Comparison of ENCODE assay signal across 16 mouse cellular contexts in genomic region chr6:83068221-83068620, GRCm38 (mm10). TPM values are rescaled to one million over a fixed set of nuclear protein-coding genes. Genes with fewer than 3 reads are reported as not detected.
DNase-seq lines count a peak whose midpoint lies in the region; ATAC-seq and TF ChIP-seq lines count a peak whose summit lies in the region.
"Had no signal": no experiment of that assay in that cellular context is flagged by ENCODE, and none has a peak within 500 bp of the region (broad histone marks: within the 10 kb centered on the region; RNA-seq: fewer than 3 reads in every experiment).

No protein-coding gene starts in this region.

- no peak for TF ChIP-seq CTCF in midbrain, postnatal 0 days (IDR thresholded peaks at IDR 0.05)

- H3K9me3 ChIP-seq in heart, embryonic 15.5 days (replicated peaks) = no peaks in the 10 kb centered on the region
- H3K9me3 ChIP-seq in midbrain, embryonic 10.5 days (replicated peaks) = no peaks in the 10 kb centered on the region
- no peaks in the 10 kb centered on the region for H3K9me3 ChIP-seq in midbrain, postnatal 0 days (ENCODE audit: low read length)
- H3K9me3 ChIP-seq in intestine, embryonic 14.5 days (ENCODE audit: control insufficient read depth, low read length) = no peaks in the 10 kb centered on the region
- no peaks in the 10 kb centered on the region for H3K9me3 ChIP-seq in stomach, embryonic 16.5 days (replicated peaks; ENCODE audit: control insufficient read depth, low read length)
- H3K9me3 ChIP-seq: midbrain, embryonic 12.5 days had no signal

- H3K27me3 ChIP-seq in heart, embryonic 15.5 days = peaks cover 99% of the 10 kb centered on the region
- H3K27me3 ChIP-seq in midbrain, embryonic 10.5 days (ENCODE audit: low read depth, poor library complexity, severe bottlenecking) = peaks cover 100% of the 10 kb centered on the region
- H3K27me3 ChIP-seq in midbrain, postnatal 0 days (ENCODE audit: insufficient read depth, low read length) = peaks cover 86% of the 10 kb centered on the region
- peaks cover 99% of the 10 kb centered on the region for H3K27me3 ChIP-seq in intestine, embryonic 14.5 days (replicated peaks; ENCODE audit: control insufficient read depth, insufficient read depth, low read length)
- peaks cover 96% of the 10 kb centered on the region for H3K27me3 ChIP-seq in stomach, embryonic 16.5 days (ENCODE audit: control insufficient read depth, insufficient read depth, low read length)
- H3K27me3 ChIP-seq: CH12.LX had no signal

- no peaks in the 10 kb centered on the region for H3K36me3 ChIP-seq in heart, embryonic 15.5 days
- H3K36me3 ChIP-seq in midbrain, embryonic 10.5 days = no peaks in the 10 kb centered on the region
- H3K36me3 ChIP-seq in midbrain, postnatal 0 days (ENCODE audit: insufficient read depth, low read length) = no peaks in the 10 kb centered on the region
- no peaks in the 10 kb centered on the region for H3K36me3 ChIP-seq in intestine, embryonic 14.5 days (ENCODE audit: control insufficient read depth, insufficient read depth, low read length)
- H3K36me3 ChIP-seq in stomach, embryonic 16.5 days (ENCODE audit: control insufficient read depth, insufficient read depth, low read length) = no peaks in the 10 kb centered on the region
- H3K36me3 ChIP-seq: midbrain, embryonic 12.5 days had no signal

- no peak overlapping the region for H3K27ac ChIP-seq in heart, embryonic 15.5 days
- H3K27ac ChIP-seq in midbrain, embryonic 10.5 days (replicated peaks) = no peak overlapping the region
- H3K27ac ChIP-seq in midbrain, postnatal 0 days (ENCODE audit: low read depth, low read length) = no peak overlapping the region
- no peak overlapping the region for H3K27ac ChIP-seq in intestine, embryonic 14.5 days (ENCODE audit: low read depth)
- no peak overlapping the region for H3K27ac ChIP-seq in stomach, embryonic 16.5 days (ENCODE audit: low read length)
- H3K27ac ChIP-seq: midbrain, embryonic 12.5 days had no signal

- H3K9ac ChIP-seq in heart, embryonic 15.5 days = 0 out of 2 replicates have a peak overlapping the region, but pooled peaks have one; percentile 2
- no peak overlapping the region for H3K9ac ChIP-seq in midbrain, postnatal 0 days (replicated peaks; ENCODE audit: low read length, poor library complexity, severe bottlenecking)
- no peak overlapping the region for H3K9ac ChIP-seq in intestine, embryonic 14.5 days (ENCODE audit: low read length)
- H3K9ac ChIP-seq in stomach, embryonic 16.5 days (ENCODE audit: low read length) = no peak overlapping the region
- H3K9ac ChIP-seq: midbrain, embryonic 12.5 days had no signal

- H3K4me3 ChIP-seq in heart, embryonic 15.5 days = peak overlapping the region; percentile 37
- peak overlapping the region; percentile 38; the same call in 1 of the 2 replicates for H3K4me3 ChIP-seq in midbrain, embryonic 10.5 days
- H3K4me3 ChIP-seq in midbrain, postnatal 0 days (ENCODE audit: low read depth, low read length) = no peak overlapping the region; the same call in 1 of the 2 replicates
- peak overlapping the region; percentile 24 for H3K4me3 ChIP-seq in intestine, embryonic 14.5 days (ENCODE audit: low read depth, low read length)
- peak overlapping the region; percentile 28 for H3K4me3 ChIP-seq in stomach, embryonic 16.5 days (replicated peaks; ENCODE audit: low read length)

- ATAC-seq in heart, embryonic 15.5 days (replicated peaks; ENCODE audit: insufficient number of reproducible peaks, insufficient read depth, low FRiP score, low read depth) = no peak
- no peak for ATAC-seq in midbrain, postnatal 0 days (ENCODE audit: low FRiP score)
- ATAC-seq in intestine, embryonic 14.5 days (replicated peaks; ENCODE audit: low FRiP score, low TSS enrichment, low read depth) = no peak
- no peak for ATAC-seq in stomach, embryonic 16.5 days (ENCODE audit: insufficient read depth, low FRiP score)

- 12% methylated on average over 8 of the region's 8 CpGs for WGBS in heart, embryonic 15.5 days
- WGBS in midbrain, embryonic 10.5 days = 3% methylated on average over 8 of the region's 8 CpGs
- 5% methylated on average over 8 of the region's 8 CpGs for WGBS in midbrain, postnatal 0 days
- WGBS in intestine, embryonic 14.5 days = 7% methylated on average over 8 of the region's 8 CpGs
- 9% methylated on average over 8 of the region's 8 CpGs for WGBS in stomach, embryonic 16.5 days

- H3K4me1 ChIP-seq in heart, embryonic 15.5 days (replicated peaks) = peaks cover 30% of the 10 kb centered on the region
- H3K4me1 ChIP-seq in midbrain, embryonic 10.5 days = peaks cover 42% of the 10 kb centered on the region
- H3K4me1 ChIP-seq in midbrain, postnatal 0 days (ENCODE audit: insufficient read depth, low read length) = peaks cover 3% of the 10 kb centered on the region; the same call in 1 of the 2 replicates
- no peaks in the 10 kb centered on the region; the same call in none of the 2 replicates for H3K4me1 ChIP-seq in intestine, embryonic 14.5 days (replicated peaks; ENCODE audit: control insufficient read depth, insufficient read depth, low read length)
- H3K4me1 ChIP-seq in stomach, embryonic 16.5 days (ENCODE audit: control insufficient read depth, insufficient read depth, low read length) = peaks cover 11% of the 10 kb centered on the region

- DNase-seq in heart, postnatal 25 days (ENCODE audit: low spot score) = no peak
- no peak for DNase-seq in midbrain, embryonic 10.5 days (ENCODE audit: low spot score)
- DNase-seq in midbrain, postnatal 0 days (ENCODE audit: low spot score) = no peak
- DNase-seq in intestine, embryonic 14.5 days (ENCODE audit: low spot score) = no peak
- no peak for DNase-seq in adrenal gland, postnatal 36 days
- no peak for DNase-seq in spleen, adult 18-20 months
- DNase-seq: adrenal gland, adult 2 months; cerebellum, adult 11-12 months; right cerebral cortex, postnatal 14 days; thymus, adult 2 months had no signal

- intact Hi-C loops in heart, postnatal 25 days (cut with DNase I) = no loop called here

- peak overlapping the region; percentile 57 for H3K4me2 ChIP-seq in heart, embryonic 15.5 days
- no peak overlapping the region for H3K4me2 ChIP-seq in midbrain, postnatal 0 days (ENCODE audit: low read depth, low read length, poor library complexity, severe bottlenecking)
- peak overlapping the region; percentile 36; the same call in 1 of the 2 replicates for H3K4me2 ChIP-seq in intestine, embryonic 14.5 days (ENCODE audit: low read length)
- H3K4me2 ChIP-seq in stomach, embryonic 16.5 days (ENCODE audit: low read depth, low read length) = no peak overlapping the region; the same call in 1 of the 2 replicates

RNA-seq across cellular contexts. Expression of gene Tlx2, which starts 1.9 kb away (rescaled TPM):
- polyA plus RNA-seq in heart, embryonic 15.5 days (2015; fragmentation: Nextera tagmentation; extraction: Ambion mirVana) = 0.37 and 1.5 TPM in 2 replicates
- not detected for total RNA-seq in heart, postnatal 25 days (2021)
- 0.79 TPM in 1 of 2 replicates, not detected in the other for polyA plus RNA-seq in midbrain, embryonic 10.5 days (2016; fragmentation: Nextera tagmentation; extraction: Ambion mirVana)
- total RNA-seq in midbrain, postnatal 0 days (2014; rRNA removed) = not detected in 2 replicates
- polyA plus RNA-seq in midbrain, postnatal 0 days (2015; fragmentation: Nextera tagmentation; extraction: Ambion mirVana) = not detected in 2 replicates
- 36.4 and 43.1 TPM in 2 replicates for polyA plus RNA-seq in intestine, embryonic 14.5 days (2014; fragmentation: Nextera tagmentation; extraction: Ambion mirVana)
- 1.8 and 3.4 TPM in 2 replicates for polyA plus RNA-seq in stomach, embryonic 16.5 days (2015; fragmentation: Nextera tagmentation; extraction: Ambion mirVana)
- total RNA-seq in adrenal gland, postnatal 36 days (2021) = 1 to 10 TPM; 7.5 to 8.9 TPM
- total RNA-seq: CH12.LX; gastrocnemius, postnatal 4 days; layer of hippocampus, postnatal 25 days had no signal
- polyA plus RNA-seq: midbrain, embryonic 12.5 days had no signal

RNA-seq across cellular contexts. Expression of gene Pcgf1, which starts 9.4 kb away (rescaled TPM):
- polyA plus RNA-seq in heart, embryonic 15.5 days (2015; fragmentation: Nextera tagmentation; extraction: Ambion mirVana) = 13.8 and 18.6 TPM in 2 replicates
- 1 to 10 TPM; 8.0 to 9.6 TPM for total RNA-seq in heart, postnatal 25 days (2021)
- polyA plus RNA-seq in midbrain, embryonic 10.5 days (2016; fragmentation: Nextera tagmentation; extraction: Ambion mirVana) = 36.5 and 37.7 TPM in 2 replicates
- 11.8 and 20.4 TPM in 2 replicates for total RNA-seq in midbrain, postnatal 0 days (2014; rRNA removed)
- polyA plus RNA-seq in midbrain, postnatal 0 days (2015; fragmentation: Nextera tagmentation; extraction: Ambion mirVana) = 30.4 and 35.5 TPM in 2 replicates
- 45.5 and 46.9 TPM in 2 replicates for polyA plus RNA-seq in intestine, embryonic 14.5 days (2014; fragmentation: Nextera tagmentation; extraction: Ambion mirVana)
- 25.1 and 28.8 TPM in 2 replicates for polyA plus RNA-seq in stomach, embryonic 16.5 days (2015; fragmentation: Nextera tagmentation; extraction: Ambion mirVana)
- total RNA-seq in adrenal gland, postnatal 36 days (2021) = 10 to 100 TPM; 30.9 to 38.9 TPM

RNA-seq across cellular contexts. Expression of gene Dqx1, which starts 10.6 kb away (rescaled TPM):
- polyA plus RNA-seq in heart, embryonic 15.5 days (2015; fragmentation: Nextera tagmentation; extraction: Ambion mirVana) = 0.28 and 1.1 TPM in 2 replicates
- total RNA-seq in heart, postnatal 25 days (2021) = under 1 TPM; 0.36 to 0.52 TPM
- 1.8 and 2.0 TPM in 2 replicates for polyA plus RNA-seq in midbrain, embryonic 10.5 days (2016; fragmentation: Nextera tagmentation; extraction: Ambion mirVana)
- 0.09 and 0.11 TPM in 2 replicates for total RNA-seq in midbrain, postnatal 0 days (2014; rRNA removed)
- 0.30 and 0.32 TPM in 2 replicates for polyA plus RNA-seq in midbrain, postnatal 0 days (2015; fragmentation: Nextera tagmentation; extraction: Ambion mirVana)
- 7.7 and 8.2 TPM in 2 replicates for polyA plus RNA-seq in intestine, embryonic 14.5 days (2014; fragmentation: Nextera tagmentation; extraction: Ambion mirVana)
- polyA plus RNA-seq in stomach, embryonic 16.5 days (2015; fragmentation: Nextera tagmentation; extraction: Ambion mirVana) = 6.0 and 6.4 TPM in 2 replicates
- 1 to 10 TPM; 2.0 to 2.9 TPM for total RNA-seq in adrenal gland, postnatal 36 days (2021)

RNA-seq across cellular contexts. Expression of gene Htra2, which starts 13.1 kb away (rescaled TPM):
- 71.2 and 83.4 TPM in 2 replicates for polyA plus RNA-seq in heart, embryonic 15.5 days (2015; fragmentation: Nextera tagmentation; extraction: Ambion mirVana)
- total RNA-seq in heart, postnatal 25 days (2021) = 10 to 100 TPM; 31.8 to 33.9 TPM
- polyA plus RNA-seq in midbrain, embryonic 10.5 days (2016; fragmentation: Nextera tagmentation; extraction: Ambion mirVana) = 79.7 and 82.7 TPM in 2 replicates
- 45.4 and 56.5 TPM in 2 replicates for total RNA-seq in midbrain, postnatal 0 days (2014; rRNA removed)
- polyA plus RNA-seq in midbrain, postnatal 0 days (2015; fragmentation: Nextera tagmentation; extraction: Ambion mirVana) = 87.8 and 93.4 TPM in 2 replicates
- polyA plus RNA-seq in intestine, embryonic 14.5 days (2014; fragmentation: Nextera tagmentation; extraction: Ambion mirVana) = 42.6 and 45.9 TPM in 2 replicates
- polyA plus RNA-seq in stomach, embryonic 16.5 days (2015; fragmentation: Nextera tagmentation; extraction: Ambion mirVana) = 66.5 and 72.3 TPM in 2 replicates
- 10 to 100 TPM; 51.8 to 58.4 TPM for total RNA-seq in adrenal gland, postnatal 36 days (2021)

RNA-seq across cellular contexts. Expression of gene Aup1, which starts 13.9 kb away (rescaled TPM):
- polyA plus RNA-seq in heart, embryonic 15.5 days (2015; fragmentation: Nextera tagmentation; extraction: Ambion mirVana) = 110 and 136 TPM in 2 replicates
- total RNA-seq in heart, postnatal 25 days (2021) = 10 to 100 TPM; 65.5 to 73.0 TPM
- polyA plus RNA-seq in midbrain, embryonic 10.5 days (2016; fragmentation: Nextera tagmentation; extraction: Ambion mirVana) = 162 and 175 TPM in 2 replicates
- 180 and 190 TPM in 2 replicates for total RNA-seq in midbrain, postnatal 0 days (2014; rRNA removed)
- polyA plus RNA-seq in midbrain, postnatal 0 days (2015; fragmentation: Nextera tagmentation; extraction: Ambion mirVana) = 130 and 155 TPM in 2 replicates
- polyA plus RNA-seq in intestine, embryonic 14.5 days (2014; fragmentation: Nextera tagmentation; extraction: Ambion mirVana) = 158 and 167 TPM in 2 replicates
- polyA plus RNA-seq in stomach, embryonic 16.5 days (2015; fragmentation: Nextera tagmentation; extraction: Ambion mirVana) = 228 and 235 TPM in 2 replicates
- total RNA-seq in adrenal gland, postnatal 36 days (2021) = 100 to 1,000 TPM; 173 to 185 TPM

Comparison
In these comparisons a context has a peak if more than half of its experiments do, and no peak if none do; other contexts are left out.
1. H3K4me2 ChIP-seq: peak in heart, embryonic 15.5 days (single experiment) and intestine, embryonic 14.5 days (single experiment); none in midbrain, postnatal 0 days (single experiment) and stomach, embryonic 16.5 days (single experiment).